Mouse (Mus musculus) adrenal gland, adult 18-20 months (tissue): ENCODE measurements around the gene Lrrc4c. TPM values are rescaled to one million over a fixed set of nuclear protein-coding genes. Genes with fewer than 3 reads are reported as not detected.

Experiments used
- DNase-seq, 2 experiments: peaks; one replicate each; pipeline ENCODE4 v3.0.0; 2021 to 2022; ENCODE audit warnings: low spot score in 2 of 2
- total RNA-seq, 2 experiments: library from RNA; stranded (reverse); gene quantifications; 1 replicate in 1 of 2; 2 replicates in 1 of 2; pipeline ENCODE4 v1.2.3; 2021

Gene Lrrc4c
- total RNA-seq, 2 experiments from 2014 or later = 3.5 to 4.4 TPM

DNA sequence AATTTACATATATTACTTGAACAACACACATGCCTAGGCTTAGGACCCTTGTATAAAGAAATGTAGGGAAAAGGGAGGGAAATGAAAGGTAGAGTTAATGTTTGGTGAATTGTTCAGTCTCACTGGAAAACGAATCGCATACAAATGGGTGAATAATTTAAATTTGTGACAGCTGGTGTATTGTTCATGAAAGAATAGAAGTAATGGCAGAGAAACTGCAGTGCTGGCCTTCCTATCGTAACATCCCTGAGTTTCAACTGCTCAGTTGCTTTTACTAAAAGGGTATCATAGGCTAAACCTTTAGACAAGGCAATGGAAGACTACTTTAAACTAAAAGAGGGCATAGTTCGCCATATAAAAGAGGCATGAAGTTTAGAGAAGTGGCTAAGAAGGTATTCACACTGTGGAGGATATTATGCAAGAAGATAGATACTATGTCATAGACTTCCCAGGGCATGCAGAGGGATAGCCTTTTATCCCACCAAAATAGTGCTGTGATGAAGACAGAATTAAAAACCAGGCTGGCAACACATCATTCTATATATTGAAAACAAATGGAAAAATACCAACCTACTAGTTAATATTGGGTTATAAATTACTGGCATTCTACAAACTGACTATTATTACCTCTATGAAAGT is 879.1 kb downstream of the Lrrc4c start:
- no peak for DNase-seq

DNA sequence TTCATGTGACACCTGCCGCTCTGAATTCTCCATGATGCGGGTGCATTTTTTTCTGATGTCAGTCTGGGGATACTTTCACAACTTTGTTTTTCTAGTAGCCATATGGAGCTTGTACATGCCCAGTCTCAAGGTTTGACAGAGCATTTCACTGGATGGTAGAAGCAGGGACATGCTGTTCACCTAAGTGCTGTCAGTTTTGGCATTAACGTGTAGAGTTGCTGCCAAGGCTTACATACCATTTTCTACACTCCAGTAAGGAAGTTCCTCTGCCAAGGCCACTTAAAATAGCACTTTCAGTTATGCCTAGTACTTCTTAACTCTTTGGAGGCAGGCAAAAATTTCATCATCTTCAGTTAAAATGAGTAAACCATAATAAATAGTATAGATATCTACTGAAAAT is 915.0 kb downstream of the Lrrc4c start:
- DNase-seq = no peak

DNA sequence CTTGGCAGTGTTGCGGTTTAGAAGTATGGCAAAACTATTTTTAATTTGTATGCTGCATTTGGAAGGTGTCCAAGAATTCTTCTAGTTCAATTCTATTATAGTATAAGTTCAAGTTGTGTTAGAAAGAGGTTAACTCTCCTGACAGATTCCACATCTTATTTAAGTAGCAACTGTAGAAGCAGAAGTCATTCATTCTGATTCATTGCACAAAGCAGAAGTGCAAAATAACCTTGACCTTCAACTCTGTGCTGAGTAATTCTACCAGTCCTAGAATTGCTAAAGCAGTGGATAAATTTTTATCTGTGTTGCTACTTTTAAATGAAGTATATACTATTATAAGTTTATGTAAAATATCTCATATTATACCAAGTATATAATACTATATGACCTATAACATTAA is 916.1 kb downstream of the Lrrc4c start:
- DNase-seq = no peak

DNA sequence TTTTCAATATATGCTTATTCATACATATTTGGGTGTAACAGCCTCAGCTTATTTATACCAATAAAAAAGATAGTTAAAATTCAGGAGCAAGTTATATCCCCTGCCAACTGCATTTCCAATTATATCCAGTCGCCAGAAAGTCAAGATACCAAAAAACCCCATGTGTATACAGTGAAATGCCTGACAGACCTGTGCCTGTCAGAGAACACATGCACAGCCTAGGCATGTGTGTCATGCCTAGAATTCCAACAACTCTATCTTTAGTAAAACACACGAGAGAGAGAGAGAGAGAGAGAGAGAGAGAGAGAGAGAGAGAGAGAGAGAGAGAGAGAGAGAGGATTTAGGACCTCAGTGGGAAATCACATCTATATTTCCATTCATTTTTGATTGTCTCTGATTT is 956.7 kb downstream of the Lrrc4c start:
- DNase-seq = no peak

DNA sequence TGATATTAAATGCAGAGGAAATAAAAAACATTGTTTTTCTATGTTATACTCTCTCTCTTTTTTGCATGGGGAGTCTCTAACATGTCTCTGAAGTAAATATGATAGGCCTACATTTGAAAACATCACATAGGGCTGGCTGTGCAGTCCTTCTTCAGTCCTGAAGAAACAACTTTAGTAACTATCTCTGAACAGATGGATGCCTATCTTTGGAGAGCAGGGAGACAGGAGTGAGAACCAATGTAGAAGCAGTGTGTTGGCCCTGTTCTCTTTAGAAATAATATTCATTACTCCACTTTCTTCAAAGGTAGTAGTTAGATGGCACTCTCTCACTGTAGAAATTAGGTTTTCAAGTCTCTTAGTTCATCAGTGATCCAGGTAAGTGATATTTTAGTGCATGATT is 967.0 kb downstream of the Lrrc4c start:
- DNase-seq = no peak

DNA sequence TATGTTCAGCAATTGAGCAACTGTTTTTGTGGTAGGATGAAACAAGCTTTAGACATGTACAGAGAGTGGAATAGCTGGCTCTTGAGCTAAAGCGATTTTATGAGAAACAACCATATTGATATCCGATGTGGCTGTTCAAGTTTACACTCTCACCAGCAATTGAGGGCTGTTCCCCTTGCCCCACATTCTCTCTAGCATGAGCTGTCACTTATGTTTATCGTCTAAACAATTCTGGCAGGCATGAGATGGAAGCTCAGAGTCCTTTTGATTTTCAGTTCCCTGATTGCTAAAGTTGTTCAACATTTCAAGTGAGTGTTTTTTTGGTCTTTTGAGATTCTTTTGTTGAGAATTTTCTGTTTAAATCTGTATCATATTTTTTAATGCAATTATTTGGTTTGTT is 976.2 kb downstream of the Lrrc4c start:
- DNase-seq = no peak

DNA sequence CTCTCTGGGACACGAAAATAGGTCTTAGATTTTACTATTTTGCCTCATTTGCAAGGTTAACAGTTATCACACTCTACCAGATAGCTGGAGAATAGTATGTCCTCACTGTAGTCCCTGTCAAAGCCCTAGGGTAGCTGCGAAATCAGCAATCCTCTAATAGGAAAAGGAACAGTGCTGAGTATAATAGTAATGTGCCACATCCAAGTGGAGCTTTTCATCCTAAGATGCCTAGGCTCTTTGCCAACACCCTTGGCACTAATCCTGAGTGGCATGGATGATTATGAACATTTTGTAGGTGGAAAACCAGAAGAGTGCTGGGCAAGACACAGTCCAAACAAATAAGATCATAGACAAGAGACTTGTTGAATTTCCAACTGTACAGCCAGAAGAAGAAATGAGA is 981.7 kb downstream of the Lrrc4c start:
- no peak for DNase-seq

DNA sequence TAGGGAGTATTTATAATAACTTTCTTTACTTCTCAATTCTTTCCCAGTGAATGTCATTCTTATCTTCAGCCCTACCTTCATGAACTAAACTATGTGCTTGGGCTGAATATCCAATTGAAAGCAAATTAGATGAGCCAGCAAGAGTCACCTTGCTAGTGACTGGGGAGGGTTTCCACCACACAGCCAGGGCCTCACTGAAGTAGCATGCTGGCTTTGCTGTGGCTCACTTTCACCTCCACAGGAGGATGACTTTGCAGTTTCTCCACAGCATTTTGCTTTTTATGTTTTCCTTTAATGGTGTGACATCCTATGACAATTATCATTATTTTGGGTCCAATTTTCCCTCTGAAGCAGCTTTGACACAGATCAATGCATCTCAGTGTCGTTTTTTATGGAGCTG is 1000.0 kb downstream of the Lrrc4c start:
- no peak for DNase-seq

DNA sequence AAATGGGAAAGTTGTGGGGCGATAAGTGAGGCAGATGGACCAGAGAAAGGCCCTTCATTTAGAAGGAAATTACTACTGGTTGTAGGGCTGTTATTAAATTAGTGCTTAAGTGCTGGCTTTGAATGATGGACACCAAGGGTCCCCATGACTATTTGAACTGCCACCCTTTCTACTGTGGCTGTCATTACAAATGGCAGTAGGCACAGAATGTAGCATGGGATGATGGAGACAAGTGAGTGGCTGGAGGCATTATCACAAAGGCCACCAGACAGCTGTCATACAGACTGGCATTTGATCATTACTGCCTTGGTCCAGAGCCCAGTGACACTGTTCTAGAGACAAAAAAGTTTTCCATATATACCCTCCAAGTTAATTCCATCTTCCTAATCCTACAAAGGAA is 1000.6 kb downstream of the Lrrc4c start:
- no peak for DNase-seq

DNA sequence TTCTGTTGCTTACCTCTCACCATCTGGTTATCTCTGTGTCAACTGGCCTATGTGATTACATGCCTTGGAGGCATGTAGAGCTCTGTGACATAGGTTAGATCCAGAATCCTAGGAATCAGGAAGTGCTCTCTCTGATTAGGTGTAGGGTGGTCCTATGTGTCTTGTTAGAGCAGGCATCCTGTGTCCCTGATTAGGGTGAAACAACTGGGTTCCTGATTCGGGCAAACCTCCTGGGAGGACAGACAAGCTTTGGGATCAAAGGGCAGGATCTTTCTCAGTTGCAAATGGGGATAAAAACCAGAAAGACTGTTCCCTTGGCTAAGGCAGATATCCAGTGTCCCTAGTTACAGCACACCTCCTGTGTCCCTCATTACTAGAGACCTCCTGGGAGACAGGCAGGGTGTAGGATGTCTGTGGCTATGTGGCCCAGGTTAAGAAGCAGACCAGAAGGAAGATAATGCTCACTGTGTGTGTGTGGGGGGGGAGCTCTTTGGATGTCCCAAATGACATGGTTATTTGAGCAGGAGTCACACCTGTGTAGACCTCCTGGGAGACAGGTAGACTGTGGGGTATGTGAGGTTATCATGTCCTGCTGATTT is 1014.2 kb downstream of the Lrrc4c start:
- no peak for DNase-seq

DNA sequence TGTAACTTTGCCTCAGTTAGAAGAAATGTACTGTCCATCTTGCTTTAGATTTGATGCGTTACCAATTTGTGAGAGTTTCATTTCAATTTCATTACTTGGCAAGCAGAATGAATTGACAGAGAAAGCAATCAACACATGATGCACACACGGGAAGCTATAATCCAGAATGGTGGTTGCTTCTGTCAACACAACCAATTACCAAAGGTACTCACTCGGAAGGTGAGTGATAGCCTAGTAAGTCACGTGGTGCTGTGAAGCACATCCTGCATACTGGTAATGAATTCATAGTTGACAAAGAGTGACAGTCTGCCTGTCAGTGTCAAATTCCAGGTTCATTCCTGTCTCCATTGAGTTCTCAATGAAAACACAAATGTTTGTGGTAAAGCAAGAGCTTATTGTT is 1021.7 kb downstream of the Lrrc4c start:
- DNase-seq = no peak

DNA sequence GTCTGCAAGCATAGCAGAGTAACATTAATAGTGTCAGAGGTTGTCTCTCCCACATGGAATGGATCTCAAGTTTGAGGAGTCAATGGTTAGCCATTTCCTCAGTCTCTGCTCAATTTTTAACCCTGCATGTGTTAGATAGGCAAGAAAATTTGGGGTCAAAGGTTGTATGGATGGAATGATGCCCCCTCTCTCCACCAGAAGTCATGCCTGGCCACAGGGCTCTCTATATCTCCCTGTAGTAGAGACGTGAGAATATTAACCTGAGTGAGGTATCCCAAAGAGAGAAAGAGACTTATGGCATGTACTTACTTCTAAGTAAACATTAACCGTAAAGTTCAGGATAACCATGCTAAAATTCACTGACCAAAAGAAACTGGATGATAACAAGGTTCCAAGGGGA is 1043.3 kb downstream of the Lrrc4c start:
- no peak for DNase-seq

DNA sequence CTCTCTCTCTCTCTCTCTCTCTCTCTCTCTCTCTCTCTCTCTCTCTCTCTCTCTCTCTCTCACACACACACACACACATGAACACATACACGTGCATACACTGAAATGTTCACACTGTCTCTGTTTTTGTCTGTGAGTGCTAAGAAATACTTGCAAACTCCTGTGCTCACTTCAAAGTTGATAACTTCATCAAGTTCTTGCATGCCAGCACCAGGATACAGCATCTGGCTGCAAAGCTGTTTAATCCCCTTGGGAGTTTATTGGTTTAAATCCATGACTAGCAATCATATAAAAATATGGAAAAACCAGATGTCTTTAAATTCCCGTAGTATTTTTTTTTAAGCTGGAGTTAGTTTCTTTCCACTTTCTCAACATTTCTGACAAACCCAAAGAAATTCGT is 1052.0 kb downstream of the Lrrc4c start:
- DNase-seq = no peak

DNA sequence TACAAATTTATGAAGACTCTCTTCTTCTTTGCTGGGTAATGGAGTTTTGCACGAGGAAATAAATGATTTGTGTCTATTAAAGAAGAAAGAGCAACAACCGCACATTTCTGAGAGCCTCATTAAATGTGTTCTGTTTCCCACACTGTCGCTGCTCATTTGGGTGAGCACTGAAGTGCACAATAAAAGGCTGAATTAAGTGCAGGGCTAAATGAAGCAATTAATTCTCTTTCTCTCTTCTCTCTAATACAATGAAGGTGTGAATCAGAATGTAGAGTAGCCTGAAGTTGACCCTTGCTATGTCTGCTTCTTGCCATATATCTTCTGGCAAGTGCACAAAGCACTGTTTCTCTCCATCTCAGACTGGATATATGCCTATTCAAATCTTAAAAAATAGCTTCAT is 1073.5 kb downstream of the Lrrc4c start:
- no peak for DNase-seq

DNA sequence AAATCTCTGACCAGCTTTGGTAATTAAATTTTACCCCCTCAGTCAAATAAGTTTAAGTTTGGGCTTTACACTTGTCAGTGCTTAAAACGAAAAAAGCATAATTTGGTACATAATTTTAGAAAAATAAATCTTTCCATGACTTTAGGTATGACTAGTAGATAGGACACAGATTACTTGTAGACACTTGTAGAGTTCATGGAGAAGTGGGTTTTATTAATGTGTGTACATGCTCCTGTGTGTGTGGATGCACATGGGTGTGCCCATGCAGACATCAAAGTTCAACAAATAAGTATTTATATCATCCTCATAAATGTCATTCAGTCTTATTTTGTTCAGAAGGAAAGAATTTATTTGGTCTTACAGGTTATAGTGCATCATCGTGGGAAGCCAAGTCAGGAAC is 1073.9 kb downstream of the Lrrc4c start:
- DNase-seq = no peak

DNA sequence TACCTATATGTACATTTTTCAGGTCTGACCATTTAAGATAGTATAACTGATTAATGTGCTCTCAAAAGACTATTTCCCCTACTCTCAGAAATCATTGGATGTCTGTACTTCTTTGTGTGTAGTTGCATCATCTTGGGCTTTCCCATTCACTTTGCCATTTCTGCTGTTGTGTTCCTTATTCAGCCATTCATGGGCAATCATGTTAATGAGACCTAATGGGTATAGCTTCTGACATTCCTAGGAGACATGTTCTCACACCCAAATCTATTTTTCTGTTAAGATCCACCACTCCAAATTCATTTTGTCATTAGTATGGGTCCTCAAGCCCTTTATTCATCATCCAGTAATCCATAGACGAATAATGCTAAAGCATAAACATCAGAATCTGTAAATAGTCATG is 1095.1 kb downstream of the Lrrc4c start:
- DNase-seq = no peak

DNA sequence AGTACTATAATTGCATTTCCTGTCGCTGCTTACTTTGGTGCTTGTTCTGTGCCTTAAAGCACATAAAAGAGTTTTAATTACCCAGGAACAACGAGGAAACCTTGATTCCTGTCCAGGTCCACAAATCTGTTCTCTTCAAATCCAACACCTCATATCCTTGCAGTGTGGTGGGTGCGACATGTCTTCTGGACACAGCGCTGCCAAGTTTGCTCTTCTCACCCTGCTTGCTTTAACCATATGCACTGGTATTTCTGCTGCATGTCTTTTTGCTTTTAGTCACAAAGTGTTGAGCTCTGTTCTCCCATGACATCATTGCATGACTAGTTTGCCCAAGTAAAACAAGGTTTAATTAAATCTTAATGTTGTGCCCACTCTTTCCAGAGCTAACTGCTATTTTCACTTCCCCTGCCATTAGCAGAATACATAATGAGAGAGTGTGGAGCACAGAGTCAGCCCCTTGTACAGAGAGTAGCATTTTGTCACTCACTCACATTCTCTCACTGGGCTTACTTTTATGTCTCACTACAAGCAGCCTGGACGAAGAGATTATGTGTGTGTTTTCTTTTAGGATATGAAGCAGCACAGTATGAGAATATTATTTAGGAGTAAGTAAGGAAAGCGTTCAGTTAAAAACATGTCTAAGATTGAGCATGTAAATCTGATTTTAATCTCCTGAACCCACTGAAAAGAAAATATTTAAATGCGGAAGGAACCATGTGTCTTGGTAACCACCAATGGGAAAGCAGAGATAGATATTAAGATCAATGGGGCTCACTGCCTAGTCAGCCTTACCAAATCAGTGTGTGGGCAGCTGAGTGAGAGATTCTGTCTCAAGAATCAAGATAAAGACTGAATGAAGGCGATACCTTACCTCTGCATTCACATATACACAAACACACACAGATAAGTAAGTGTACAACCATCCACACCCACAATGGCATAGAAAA is 1096.7 kb downstream of the Lrrc4c start:
- no peak for DNase-seq

DNA sequence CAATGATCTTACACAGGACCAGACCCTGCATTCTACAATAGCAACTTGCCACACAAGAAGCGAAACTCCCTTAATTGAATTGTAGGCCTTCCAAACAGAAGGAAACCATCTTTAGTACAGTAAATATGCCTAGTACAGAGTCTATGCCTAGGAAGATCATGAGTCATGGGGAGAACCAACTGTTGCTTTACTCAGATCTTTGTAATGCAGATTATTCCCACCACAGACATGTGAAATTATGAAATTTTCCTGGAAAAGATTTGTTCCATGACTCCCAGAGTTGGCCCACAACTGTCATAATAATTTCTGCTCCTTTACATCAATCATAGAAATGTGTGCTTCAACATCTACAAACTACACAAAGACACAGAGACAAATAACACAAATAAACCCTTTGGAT is 1116.2 kb downstream of the Lrrc4c start:
- no peak for DNase-seq

DNA sequence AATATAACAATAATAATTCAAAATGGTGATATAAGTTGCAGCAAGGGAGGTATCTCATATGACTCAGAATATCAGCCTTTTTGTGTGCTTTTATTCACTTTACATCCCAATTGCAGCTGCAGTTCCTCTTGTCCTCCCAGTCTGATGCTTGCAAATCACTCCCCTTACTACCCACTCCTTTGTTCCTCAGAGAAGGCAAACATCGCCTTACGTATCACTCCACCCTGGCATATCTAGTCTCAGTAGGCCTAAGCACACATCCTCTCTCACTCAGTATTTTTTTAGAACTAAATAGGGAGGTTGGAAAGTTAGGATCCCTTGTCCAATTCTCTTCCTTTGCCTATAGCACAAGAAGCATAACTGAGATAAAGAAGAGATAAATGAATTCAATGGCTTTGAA is 1117.6 kb downstream of the Lrrc4c start:
- DNase-seq = no peak

DNA sequence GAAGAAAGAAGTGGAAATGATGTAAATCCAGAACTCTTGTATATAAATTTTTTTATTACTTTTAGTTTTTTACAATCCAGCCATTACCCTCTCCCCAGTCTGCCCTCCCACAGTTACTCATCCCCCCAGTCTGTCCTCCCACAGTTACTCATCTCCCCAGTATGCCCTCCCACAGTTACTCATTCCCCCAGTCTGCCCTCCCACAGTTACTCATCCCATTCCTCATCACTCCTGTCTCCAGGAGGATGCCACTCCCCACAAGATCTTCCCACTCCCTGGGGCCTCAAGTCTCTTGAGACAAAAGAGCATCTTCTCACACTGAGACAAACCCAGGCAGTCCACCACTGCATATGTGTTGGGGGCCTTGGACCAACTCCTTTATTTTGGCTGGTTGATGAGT is 1119.8 kb downstream of the Lrrc4c start:
- no peak for DNase-seq

DNA sequence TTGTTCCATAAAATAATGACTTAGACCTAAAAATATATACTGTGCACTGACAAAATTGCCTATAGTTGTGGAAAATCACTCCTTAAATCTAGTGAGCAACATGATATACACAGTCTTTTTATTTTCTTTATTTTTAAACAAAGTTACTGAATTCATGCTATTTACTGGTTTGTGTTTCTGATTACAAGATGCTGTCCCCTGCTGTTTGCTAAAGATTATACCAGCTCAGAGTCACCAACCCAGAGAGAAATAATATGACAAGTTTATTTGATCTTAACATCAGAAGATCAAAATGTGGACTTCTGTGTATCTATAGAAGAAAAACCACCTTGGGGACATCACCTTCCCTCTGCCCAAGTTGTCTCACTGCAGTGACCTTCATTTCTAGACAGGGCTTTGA is 1145.6 kb downstream of the Lrrc4c start:
- DNase-seq = no peak

DNA sequence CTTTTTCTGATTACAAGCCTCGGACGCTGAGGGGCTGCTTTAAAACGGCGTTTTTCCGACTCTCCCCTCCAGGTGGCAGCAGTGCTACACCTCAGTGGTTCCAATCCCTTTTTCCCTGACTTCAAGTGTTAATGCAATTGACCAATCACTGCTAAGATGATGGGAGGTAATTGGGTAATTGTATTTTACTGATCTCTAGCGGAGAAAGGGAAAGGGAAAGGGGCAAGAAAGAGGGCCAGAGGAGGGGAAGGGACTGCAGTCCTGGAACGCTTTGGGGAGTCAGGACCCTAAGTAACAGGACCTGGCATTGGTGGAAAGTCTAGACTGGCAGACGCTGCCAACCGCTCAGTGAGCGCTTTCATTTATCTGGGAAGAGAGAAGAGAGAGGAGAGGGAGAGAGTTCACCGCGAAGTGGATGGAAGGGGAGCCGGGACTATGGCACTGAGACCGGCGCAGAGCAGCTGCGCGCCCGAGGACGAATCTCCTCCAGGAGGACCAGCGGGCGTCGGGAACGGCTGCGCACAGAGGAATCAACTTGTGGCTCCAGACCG is 1148.3 kb downstream of the Lrrc4c start:
- peak; percentile 60 to 71 for DNase-seq
